Mouse (Mus musculus) lung, postnatal 14 days (tissue): ENCODE measurements around the gene Ick.
A peak's percentile ranks its signal among the peaks of the same experiment; 100 is the strongest.
"Not testable (repeated sequence)": the region's sequence is repeated elsewhere in the genome, so short reads cannot be mapped to it uniquely, and the experiment has no call there.

ENCODE experiments used
- DNase-seq: peaks from one replicate; pipeline ENCODE4 v3.0.0; 2021

The Ick gene

DNA sequence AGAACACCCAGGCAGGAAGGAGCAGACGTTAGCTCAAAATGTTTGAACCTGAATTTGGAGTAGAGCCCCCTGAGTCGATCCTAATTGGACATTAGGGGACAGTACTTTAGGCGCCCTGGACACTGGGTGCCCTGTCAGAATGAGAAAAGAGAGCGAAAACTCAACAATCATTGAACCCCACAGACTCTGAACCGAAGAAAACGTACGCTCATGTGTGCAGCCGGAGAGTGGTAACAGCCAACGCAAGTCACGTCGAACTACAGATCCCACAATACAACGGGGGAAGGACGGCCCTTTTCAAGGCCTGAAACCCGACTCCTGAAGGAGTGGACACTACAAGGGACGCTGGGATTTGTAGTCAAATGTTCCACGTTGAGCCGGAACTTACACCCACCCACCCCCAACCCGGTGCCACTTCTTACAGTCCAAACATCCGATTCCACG, at the start of gene Ick, which contains the start of gene Fbxo9:
TSS of gene Ick (plus strand) at position 397 of the 444 bp plus-strand sequence.
TSS of gene Fbxo9 (minus strand) at position 270 of the 444 bp plus-strand sequence.
- DNase-seq, result peak; percentile 86

DNA sequence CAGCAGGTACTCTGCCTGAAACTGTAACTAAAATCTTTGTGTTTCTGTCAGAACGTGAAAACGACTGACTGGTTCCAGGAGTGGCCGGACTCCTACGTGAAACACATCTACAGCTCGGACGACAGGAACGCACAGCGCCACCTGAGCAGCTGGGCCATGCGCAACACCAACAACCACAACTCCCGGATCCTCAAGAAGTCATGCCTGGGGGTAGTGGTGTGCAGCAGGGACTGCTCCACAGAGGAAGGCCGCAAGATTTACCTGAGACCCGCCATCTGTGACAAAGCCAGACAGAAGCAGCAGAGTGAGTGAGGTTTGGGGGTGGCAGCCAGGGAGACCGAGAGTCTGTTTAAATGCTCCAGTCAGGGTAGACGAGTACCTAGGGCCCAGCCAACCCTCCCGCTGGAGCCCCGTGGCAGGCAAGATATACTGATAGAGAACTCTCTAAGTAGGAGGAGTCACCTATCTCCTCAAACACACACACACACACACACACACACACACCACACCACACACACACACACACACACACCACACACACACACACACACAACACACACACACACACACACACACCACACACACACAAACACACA, 49.4 kb upstream of the Ick start:
- DNase-seq, result no peak

DNA sequence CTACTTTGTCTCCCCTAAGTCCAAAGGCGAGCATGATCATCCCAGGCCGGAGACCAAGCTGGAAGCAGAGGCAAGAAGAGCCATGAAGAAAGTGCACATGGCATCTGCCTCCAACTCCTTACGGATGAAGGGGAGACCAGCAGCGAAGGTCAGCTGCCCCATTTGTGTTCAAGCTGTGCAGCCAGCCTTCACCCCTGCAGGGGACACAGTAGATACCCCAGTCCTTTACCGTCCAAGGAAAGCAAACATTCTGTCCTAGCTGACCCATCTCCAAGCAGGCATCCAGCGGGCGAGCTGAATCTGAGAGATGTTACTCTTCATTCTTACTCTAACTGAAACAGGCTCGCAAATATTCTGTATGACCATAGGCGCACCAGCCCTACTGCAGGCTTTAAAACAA, 46.6 kb upstream of the Ick start:
- DNase-seq, result no peak

GRCm38 (mm10) chr9:78064121-78064520, 44.9 kb upstream of the Ick start:
- DNase-seq, result peak; percentile 16

DNA sequence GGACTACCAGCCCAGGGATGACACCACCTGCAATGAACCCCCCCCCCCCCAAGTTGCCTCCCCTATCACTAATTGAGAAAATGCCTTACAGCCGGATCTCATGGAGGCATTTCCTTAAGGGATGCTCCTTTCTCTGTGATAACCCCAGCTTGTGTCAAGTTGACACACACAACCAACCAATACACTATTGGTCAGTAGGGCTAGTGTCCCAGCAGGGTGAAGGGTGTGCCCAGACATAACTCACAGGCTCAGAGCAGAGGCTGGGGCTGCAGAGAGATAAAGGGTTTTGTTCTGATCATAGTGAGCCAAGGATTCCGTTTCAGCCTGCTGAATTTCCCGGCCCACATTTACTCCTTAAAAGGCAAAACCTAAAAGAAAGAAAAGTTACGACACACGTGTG, 38.5 kb upstream of the Ick start:
- no peak for DNase-seq

- DNase-seq, result no peak
Measured at GRCm38 (mm10) chr9:78071626-78072025, 37.4 kb upstream of the Ick start.

GRCm38 (mm10) chr9:78073291-78073690, 35.7 kb upstream of the Ick start:
- not testable (repeated sequence) for DNase-seq

GRCm38 (mm10) chr9:78073713-78074340, 35.2 kb upstream of the Ick start:
- DNase-seq, result no peak

- DNase-seq, result no peak
Measured at GRCm38 (mm10) chr9:78075256-78075655, 33.7 kb upstream of the Ick start.

DNA sequence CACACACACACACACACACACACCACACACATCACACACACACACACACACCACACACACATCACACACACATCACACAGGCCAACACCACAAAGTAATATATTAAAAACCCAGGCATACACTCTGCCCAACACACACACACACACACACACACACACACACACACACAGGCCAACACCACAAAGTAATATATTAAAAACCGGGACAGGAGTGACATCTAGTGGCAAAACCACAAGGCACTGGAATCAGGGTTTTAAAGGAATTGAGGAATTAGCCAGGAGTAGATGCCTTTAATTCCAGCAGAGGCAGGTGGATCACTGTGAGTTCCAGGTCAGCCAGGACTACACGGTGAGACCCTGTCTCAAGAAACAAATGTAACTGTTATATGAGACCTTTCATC, 30.8 kb upstream of the Ick start:
- DNase-seq, result no peak

DNA sequence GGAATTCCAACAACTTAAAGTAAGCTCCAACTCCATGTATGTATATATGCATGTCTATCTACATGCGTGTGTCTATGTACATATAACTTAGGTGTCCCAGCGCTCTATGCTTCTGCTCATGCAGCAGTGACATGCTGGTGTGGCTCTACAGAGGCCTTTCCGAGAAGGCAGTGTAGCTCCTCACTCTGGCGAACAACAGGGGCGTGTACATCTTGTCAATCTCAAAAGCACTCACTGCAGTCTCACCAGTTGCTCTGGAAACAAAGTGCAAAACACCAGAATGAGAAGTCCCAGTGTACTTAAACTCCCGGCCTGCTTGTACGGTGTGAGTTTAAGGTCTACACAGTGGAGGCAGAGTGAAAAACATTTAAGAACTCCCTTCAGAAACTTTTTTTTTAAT, 27.2 kb upstream of the Ick start:
- DNase-seq, result no peak

- DNase-seq, result no peak
Measured at GRCm38 (mm10) chr9:78084341-78084740, 24.7 kb upstream of the Ick start.

DNA sequence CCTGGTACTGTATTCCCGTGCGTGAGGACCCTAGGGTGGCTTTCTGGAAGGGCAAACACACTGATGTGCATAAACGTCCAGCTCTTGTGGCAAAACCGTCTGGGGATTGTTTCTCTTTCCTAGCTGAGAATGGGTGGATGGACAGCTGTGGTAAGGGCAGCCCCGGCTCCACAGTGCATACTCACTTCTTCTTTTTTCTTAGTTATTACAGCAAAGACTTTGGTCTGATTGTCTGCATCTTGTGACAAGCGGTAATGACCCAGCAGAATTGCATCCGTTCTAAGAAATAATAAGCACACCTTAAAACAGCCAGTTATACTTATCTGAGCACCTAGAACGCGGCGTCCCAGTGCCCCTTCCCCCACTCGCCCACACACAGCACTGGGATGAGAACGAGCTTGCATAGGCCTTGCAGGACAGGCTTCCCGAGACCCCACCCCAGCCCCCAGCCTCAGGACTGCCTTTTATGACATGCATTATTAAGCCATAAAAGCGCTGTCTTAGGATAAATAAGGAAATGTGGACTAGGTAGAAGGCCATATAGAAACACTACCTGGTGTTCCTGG, 23.2 kb upstream of the Ick start:
- no peak for DNase-seq

DNA sequence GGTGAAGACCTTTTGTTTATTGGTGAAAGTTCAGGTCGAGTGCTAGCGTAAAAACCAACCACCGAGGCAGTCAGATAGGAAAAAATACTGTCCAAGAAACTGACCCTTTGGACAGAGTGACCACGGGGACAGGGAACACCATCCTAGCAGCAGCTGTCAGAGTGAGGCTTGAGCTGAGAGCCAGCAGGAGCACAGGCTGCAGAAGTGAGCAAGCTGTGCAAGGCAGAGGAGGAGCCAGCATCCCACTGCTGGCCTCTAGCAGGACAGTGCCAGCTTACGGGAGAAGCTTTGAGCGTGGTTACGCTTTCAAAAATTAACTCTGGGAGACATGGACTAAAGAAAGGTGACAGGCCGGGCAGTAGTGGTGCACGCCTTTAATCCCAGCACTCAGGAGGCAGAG, 21.2 kb upstream of the Ick start:
- DNase-seq, result no peak

GRCm38 (mm10) chr9:78088521-78088920, 20.5 kb upstream of the Ick start:
- DNase-seq, result no peak

GRCm38 (mm10) chr9:78088971-78089370, 20.0 kb upstream of the Ick start:
- no peak for DNase-seq

GRCm38 (mm10) chr9:78089906-78090305, 19.1 kb upstream of the Ick start:
- no peak for DNase-seq

DNA sequence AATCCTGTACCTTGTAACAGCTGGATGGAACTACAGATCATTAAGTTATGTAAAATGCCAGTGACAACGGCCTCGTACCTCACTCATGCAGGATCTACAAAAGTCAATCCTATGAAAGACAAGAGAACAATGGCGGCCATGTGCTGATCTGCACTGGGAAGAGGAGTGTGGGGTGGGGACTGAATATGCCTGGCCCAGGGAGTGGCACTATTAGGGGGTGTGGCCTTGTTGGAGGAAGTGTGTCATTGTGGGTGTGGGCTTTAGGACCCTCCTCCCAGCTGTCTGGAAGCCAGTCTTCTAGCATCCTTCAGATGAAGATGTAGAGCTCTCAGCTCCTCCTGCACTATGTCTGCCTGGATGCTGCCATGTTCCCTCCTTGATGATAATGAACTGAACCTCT, 18.4 kb upstream of the Ick start:
- DNase-seq, result no peak

DNA sequence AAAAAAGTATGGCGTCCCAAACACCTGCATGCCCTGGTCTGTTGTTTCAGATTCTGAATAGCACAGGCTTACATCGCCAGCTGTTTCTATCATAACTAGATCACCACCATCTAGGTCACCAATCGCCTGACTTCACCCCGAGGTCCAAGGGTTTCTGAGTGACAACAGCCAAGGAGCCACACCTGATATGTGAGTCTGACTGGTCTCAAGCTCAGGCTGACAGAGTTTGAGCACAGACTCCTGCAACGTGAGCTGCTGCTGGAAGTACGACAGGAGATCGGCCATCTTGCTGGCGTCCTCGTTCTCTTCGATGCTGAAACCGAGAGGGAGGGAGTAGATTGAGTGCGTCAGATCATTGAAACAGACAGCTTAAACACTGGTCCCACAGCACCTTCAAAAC, 13.3 kb upstream of the Ick start:
- DNase-seq, result no peak

- no peak for DNase-seq
Measured at GRCm38 (mm10) chr9:78096376-78096775, 12.6 kb upstream of the Ick start.

DNA sequence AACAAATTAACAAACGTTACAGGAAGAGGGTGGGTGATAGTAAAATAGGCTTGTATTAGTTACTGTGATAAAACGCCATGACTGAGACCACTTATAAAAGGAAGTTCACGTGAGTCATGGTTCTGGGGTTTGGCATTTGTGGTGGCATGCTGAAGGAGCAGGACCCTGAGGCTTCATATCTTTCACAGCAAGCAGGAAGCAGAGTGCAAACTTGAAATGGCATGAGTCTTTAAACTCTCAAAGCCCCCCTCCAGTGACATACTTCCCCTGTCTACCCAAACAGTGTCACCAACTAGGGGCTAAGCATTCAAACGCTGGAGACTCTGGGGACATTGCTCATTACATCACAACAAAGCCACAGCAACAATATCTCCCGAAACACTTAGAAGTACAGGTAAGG, 8.0 kb upstream of the Ick start:
- no peak for DNase-seq

- DNase-seq, result no peak
Measured at GRCm38 (mm10) chr9:78101431-78101830, 7.6 kb upstream of the Ick start.

- DNase-seq, result no peak
Measured at GRCm38 (mm10) chr9:78103965-78104560, 4.9 kb upstream of the Ick start.

GRCm38 (mm10) chr9:78104973-78105372, 4.0 kb upstream of the Ick start:
- no peak for DNase-seq
